Mouse (Mus musculus) C2C12 (cell line): ENCODE measurements around the gene Cep164.

ENCODE experiments used
- CEBPB ChIP-seq: IDR thresholded peaks from one replicate; pipeline ENCODE4 v1.6.1; 2011; ENCODE audit warnings: low read depth, mild to moderate bottlenecking, control low read depth, moderate library complexity
- CTCF ChIP-seq: IDR thresholded peaks from one replicate; pipeline ENCODE4 v1.5.1; 2011; ENCODE audit not compliant: control insufficient read depth, insufficient read depth, insufficient read length
- USF1 ChIP-seq: IDR thresholded peaks from one replicate; pipeline ENCODE4 v1.6.1; 2011; ENCODE audit warnings: low read depth, mild to moderate bottlenecking, control low read depth, moderate library complexity

- TF ChIP-seq CEBPB (no peak), USF1 (no peak), CTCF (no peak)
Observed at GRCm38 (mm10) chr9:45766195-45766594, 62.3 kb downstream of the Cep164 start.
